Mouse (Mus musculus) embryonic facial prominence, embryonic 15.5 days (tissue): ENCODE data around the gene Adamts12. TPM values are rescaled to one million over a fixed set of nuclear protein-coding genes. Genes with fewer than 3 reads are reported as not detected.

Experiments
- ATAC-seq: fragments of 200-750 bp; cut with Nextera tagmentation; 2 replicates; pipeline ENCODE4 v1.8.0; 2017; ENCODE audit warnings: low read depth, moderate TSS enrichment; ENCODE audit not compliant: insufficient number of reproducible peaks, low FRiP score, low TSS enrichment
- H3K27ac ChIP-seq: fragments of 300-500 bp; sonication (generic); replicated peaks from 2 replicates; pipeline ENCODE4 v1.5.1; 2015; ENCODE audit warnings: mild to moderate bottlenecking, inconsistent platforms
- H3K27me3 ChIP-seq: fragments of 300-500 bp; sonication (generic); 2 replicates; pipeline ENCODE4 v1.6.1; 2015; ENCODE audit warnings: inconsistent platforms
- H3K36me3 ChIP-seq: fragments of 300-500 bp; sonication (generic); 2 replicates; pipeline ENCODE4 v1.6.1; 2015; ENCODE audit warnings: mild to moderate bottlenecking, inconsistent platforms
- H3K4me1 ChIP-seq: fragments of 300-500 bp; sonication (generic); 2 replicates; pipeline ENCODE4 v1.6.1; 2015; ENCODE audit warnings: inconsistent platforms
- H3K4me2 ChIP-seq: fragments of 300-500 bp; sonication (generic); replicated peaks from 2 replicates; pipeline ENCODE4 v1.6.1; 2015; ENCODE audit warnings: mild to moderate bottlenecking, inconsistent platforms
- H3K4me3 ChIP-seq: fragments of 300-500 bp; sonication (generic); replicated peaks from 2 replicates; pipeline ENCODE4 v1.5.1; 2015; ENCODE audit warnings: mild to moderate bottlenecking, inconsistent platforms
- H3K9ac ChIP-seq: fragments of 300-500 bp; sonication (generic); 2 replicates; pipeline ENCODE4 v1.6.1; 2015; ENCODE audit warnings: inconsistent platforms
- H3K9me3 ChIP-seq: fragments of 300-500 bp; sonication (generic); replicated peaks from 2 replicates; pipeline ENCODE4 v1.6.1; 2016; ENCODE audit warnings: inconsistent platforms
- WGBS: fragments of 180-500 bp; shearing (Covaris S2); methylation state at CpG from one replicate; pipeline ENCODE4 v1.1.7; 2015; 5-methylcytosine and 5-hydroxymethylcytosine counted together
- polyA plus RNA-seq: library from polyadenylated mRNA; unstranded; fragments of >200 nt; fragmentation: Nextera tagmentation; extraction: Ambion mirVana; gene quantifications from 2 replicates; pipeline ENCODE4 v1.2.1, GENCODE M21; 2015

Adamts12 gene
- polyA plus RNA-seq, 1 experiment from 2014 or later, result 9.2 TPM

GRCm38 (mm10) chr15:11165883-11166282 is 101.3 kb downstream of the Adamts12 start:
- Histone ChIP-seq H3K36me3 (no peaks in the 10 kb centered on the region), H3K9me3 (no peaks in the 10 kb centered on the region), H3K4me3 (no peak overlapping the region), H3K27me3 (no peaks in the 10 kb centered on the region), H3K4me2 (no peak overlapping the region), H3K27ac (no peak overlapping the region), H3K4me1 (no peaks in the 10 kb centered on the region), H3K9ac (no peak overlapping the region)
- 22% methylated on average over 3 of the region's 3 CpGs for WGBS
- no peak for ATAC-seq

- Histone ChIP-seq H3K27me3 (no peaks in the 10 kb centered on the region), H3K4me2 (no peak overlapping the region), H3K9ac (no peak overlapping the region), H3K4me1 (peaks cover 14% of the 10 kb centered on the region), H3K9me3 (no peaks in the 10 kb centered on the region), H3K27ac (no peak overlapping the region), H3K36me3 (no peaks in the 10 kb centered on the region), H3K4me3 (no peak overlapping the region)
- 82% methylated on average over 7 of the region's 7 CpGs for WGBS
- no peak for ATAC-seq
These were observed 109.4 kb downstream of the Adamts12 start for GRCm38 (mm10) chr15:11173884-11174470.

- no peak for ATAC-seq
- Histone ChIP-seq H3K9me3 (no peaks in the 10 kb centered on the region), H3K4me2 (no peak overlapping the region), H3K27me3 (no peaks in the 10 kb centered on the region), H3K9ac (no peak overlapping the region), H3K4me1 (peaks cover 14% of the 10 kb centered on the region), H3K27ac (no peak overlapping the region), H3K36me3 (no peaks in the 10 kb centered on the region), H3K4me3 (no peak overlapping the region)
- WGBS, result 81% methylated on average over 13 of the region's 13 CpGs
These were observed 110.3 kb downstream of the Adamts12 start for GRCm38 (mm10) chr15:11174842-11175241.

GRCm38 (mm10) chr15:11177448-11177847 is 112.9 kb downstream of the Adamts12 start:
- Histone ChIP-seq H3K4me3 (no peak overlapping the region), H3K4me2 (no peak overlapping the region), H3K27me3 (no peaks in the 10 kb centered on the region), H3K27ac (peak overlapping the region; percentile 78), H3K9ac (no peak overlapping the region), H3K9me3 (no peaks in the 10 kb centered on the region), H3K4me1 (peaks cover 14% of the 10 kb centered on the region), H3K36me3 (no peaks in the 10 kb centered on the region)
- ATAC-seq, result peak; percentile 87
- WGBS, result 36% methylated on average over 9 of the region's 9 CpGs

GRCm38 (mm10) chr15:11179751-11180169 is 115.2 kb downstream of the Adamts12 start:
- peak; percentile 44; the same call in 1 of the 2 replicates for ATAC-seq
- Histone ChIP-seq H3K4me2 (no peak overlapping the region), H3K9me3 (no peaks in the 10 kb centered on the region), H3K27ac (no peak overlapping the region), H3K4me1 (peaks cover 9% of the 10 kb centered on the region), H3K36me3 (no peaks in the 10 kb centered on the region), H3K9ac (no peak overlapping the region), H3K4me3 (no peak overlapping the region), H3K27me3 (no peaks in the 10 kb centered on the region)
- 41% methylated on average over 2 of the region's 2 CpGs for WGBS

- no peaks in the 10 kb centered on the region for H3K9me3 ChIP-seq
- H3K27me3 ChIP-seq, result no peaks in the 10 kb centered on the region
- H3K27ac ChIP-seq, result no peak overlapping the region
- no peaks in the 10 kb centered on the region for H3K4me1 ChIP-seq
- no peak overlapping the region for H3K9ac ChIP-seq
- ATAC-seq, result no peak
- no peak overlapping the region for H3K4me3 ChIP-seq
- no peaks in the 10 kb centered on the region for H3K36me3 ChIP-seq
- no peak overlapping the region for H3K4me2 ChIP-seq
- WGBS, result 54% methylated on average over 4 of the region's 4 CpGs
These were observed 122.1 kb downstream of the Adamts12 start for GRCm38 (mm10) chr15:11186711-11187110.

DNA sequence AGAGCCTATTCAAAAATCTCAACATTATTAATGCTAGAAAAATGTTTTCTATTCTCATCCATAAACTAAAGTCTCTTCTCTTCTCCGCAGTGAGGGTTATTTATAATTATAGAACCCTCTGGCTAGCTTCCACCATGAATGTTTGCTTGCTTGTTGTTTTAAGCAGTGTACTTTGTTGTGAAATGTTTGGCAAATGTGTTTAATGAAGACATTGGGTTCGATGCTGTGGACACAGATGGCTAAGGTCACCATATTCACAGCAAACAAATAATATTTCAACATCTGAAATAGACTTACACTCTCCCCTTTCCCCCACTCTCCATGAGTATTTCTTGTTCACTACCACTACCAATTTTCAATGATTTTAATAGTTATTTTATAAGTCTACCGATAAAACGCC is 125.9 kb downstream of the Adamts12 start:
- Histone ChIP-seq H3K9me3 (no peaks in the 10 kb centered on the region), H3K27ac (no peak overlapping the region), H3K4me3 (no peak overlapping the region), H3K4me1 (no peaks in the 10 kb centered on the region), H3K27me3 (no peaks in the 10 kb centered on the region), H3K4me2 (no peak overlapping the region), H3K36me3 (no peaks in the 10 kb centered on the region), H3K9ac (no peak overlapping the region)
- no peak for ATAC-seq
- 79% methylated on average over 4 of the region's 4 CpGs for WGBS

GRCm38 (mm10) chr15:11192762-11193161 is 128.2 kb downstream of the Adamts12 start:
- no peak for ATAC-seq
- H3K36me3 ChIP-seq, result no peaks in the 10 kb centered on the region
- H3K27ac ChIP-seq, result no peak overlapping the region
- H3K9me3 ChIP-seq, result no peaks in the 10 kb centered on the region
- no peak overlapping the region for H3K9ac ChIP-seq
- 68% methylated on average over 2 of the region's 2 CpGs for WGBS
- no peak overlapping the region for H3K4me2 ChIP-seq
- no peak overlapping the region for H3K4me3 ChIP-seq
- no peaks in the 10 kb centered on the region for H3K27me3 ChIP-seq
- no peaks in the 10 kb centered on the region for H3K4me1 ChIP-seq

DNA sequence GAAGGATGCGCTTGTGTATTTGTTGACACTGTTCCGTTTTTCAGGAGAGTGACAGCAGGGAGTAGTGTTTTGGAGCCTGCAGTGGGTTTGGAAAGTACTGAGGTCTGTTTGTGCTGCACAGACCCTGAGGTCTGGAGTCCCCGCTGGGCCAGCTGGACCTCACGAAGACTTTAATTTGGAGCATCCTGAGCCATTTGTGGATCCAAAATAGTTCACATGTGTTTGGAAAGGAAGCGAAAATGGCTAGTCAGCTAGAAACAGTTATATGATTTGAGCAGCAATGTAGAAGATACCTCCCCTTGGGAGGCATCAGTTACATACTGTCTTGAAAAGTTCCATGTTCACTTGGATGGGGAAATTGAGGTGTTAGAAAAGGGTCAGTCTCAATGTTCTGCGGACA is 132.5 kb downstream of the Adamts12 start:
- Histone ChIP-seq H3K4me3 (no peak overlapping the region), H3K27me3 (no peaks in the 10 kb centered on the region), H3K4me1 (no peaks in the 10 kb centered on the region), H3K9me3 (no peaks in the 10 kb centered on the region), H3K9ac (no peak overlapping the region), H3K4me2 (no peak overlapping the region), H3K36me3 (no peaks in the 10 kb centered on the region), H3K27ac (peak overlapping the region; percentile 31)
- peak; percentile 88 for ATAC-seq
- WGBS, result 38% methylated on average over 6 of the region's 6 CpGs

DNA sequence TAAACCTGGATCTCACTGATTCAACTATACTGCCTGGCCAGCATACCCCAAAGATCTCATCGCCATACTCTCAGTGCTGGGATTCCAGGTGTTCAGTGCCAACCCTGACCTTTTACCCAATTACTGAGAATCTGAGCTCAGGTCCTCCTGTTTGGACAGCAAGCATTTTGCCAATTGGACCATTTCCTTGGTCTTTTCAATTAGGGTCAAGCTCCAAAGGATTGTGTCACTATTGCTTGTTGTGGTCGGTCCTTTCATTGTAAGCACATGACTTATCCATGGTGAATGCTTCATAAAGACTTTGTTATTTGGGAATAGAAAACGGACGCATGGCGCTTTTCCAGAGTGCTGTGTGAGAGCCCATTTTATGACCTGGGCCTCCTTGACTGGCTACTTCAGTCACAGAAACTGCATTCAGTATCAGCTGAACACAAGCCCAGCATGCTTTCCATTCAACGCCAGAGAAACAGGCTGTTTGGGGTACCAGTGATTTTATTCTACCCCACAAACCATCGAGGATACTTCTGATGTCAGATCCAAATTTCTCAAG is 133.7 kb downstream of the Adamts12 start:
- H3K4me1 ChIP-seq, result no peaks in the 10 kb centered on the region
- no peaks in the 10 kb centered on the region for H3K36me3 ChIP-seq
- H3K9ac ChIP-seq, result no peak overlapping the region
- H3K4me3 ChIP-seq, result no peak overlapping the region
- 88% methylated on average over 7 of the region's 7 CpGs for WGBS
- H3K9me3 ChIP-seq, result no peaks in the 10 kb centered on the region
- no peak overlapping the region for H3K27ac ChIP-seq
- no peak overlapping the region for H3K4me2 ChIP-seq
- H3K27me3 ChIP-seq, result no peaks in the 10 kb centered on the region
- ATAC-seq, result no peak

DNA sequence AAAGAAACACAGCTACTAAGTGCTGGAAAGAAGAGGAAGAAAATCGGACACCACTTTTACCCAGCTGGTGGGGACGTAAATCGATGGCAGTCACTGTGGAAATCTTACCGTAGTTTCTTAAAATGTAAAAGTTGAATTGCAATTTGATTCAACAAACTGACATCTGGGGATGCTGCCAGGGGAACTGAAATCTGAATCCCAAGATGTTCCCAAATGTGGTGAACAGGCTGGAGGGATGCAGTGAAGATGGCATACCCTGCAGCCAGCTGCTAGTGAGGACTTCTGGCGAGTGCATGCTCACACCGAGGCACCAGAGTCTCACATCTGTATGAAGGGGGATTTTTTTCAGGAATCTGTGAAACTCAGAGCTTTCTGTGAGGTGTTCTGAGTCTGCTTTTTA is 138.5 kb downstream of the Adamts12 start:
- Histone ChIP-seq H3K27me3 (no peaks in the 10 kb centered on the region), H3K36me3 (no peaks in the 10 kb centered on the region), H3K4me2 (no peak overlapping the region), H3K4me3 (no peak overlapping the region), H3K9ac (no peak overlapping the region), H3K9me3 (no peaks in the 10 kb centered on the region), H3K27ac (peak overlapping the region; percentile 63), H3K4me1 (no peaks in the 10 kb centered on the region)
- WGBS, result 31% methylated on average over 6 of the region's 6 CpGs
- no peak for ATAC-seq

GRCm38 (mm10) chr15:11204934-11205333 is 140.3 kb downstream of the Adamts12 start:
- Histone ChIP-seq H3K4me1 (no peaks in the 10 kb centered on the region), H3K9me3 (no peaks in the 10 kb centered on the region), H3K36me3 (no peaks in the 10 kb centered on the region), H3K4me2 (no peak overlapping the region), H3K4me3 (no peak overlapping the region), H3K27ac (no peak overlapping the region), H3K9ac (no peak overlapping the region), H3K27me3 (no peaks in the 10 kb centered on the region)
- WGBS, result 58% methylated on average over 3 of the region's 3 CpGs
- no peak for ATAC-seq
